Comparison of ENCODE assay signal across 8 mouse cellular contexts in genomic region chr9:121298065-121298398, GRCm38 (mm10). TPM values are rescaled to one million over a fixed set of nuclear protein-coding genes. Genes with fewer than 3 reads are reported as not detected.
DNase-seq lines count a peak whose midpoint lies in the region; ATAC-seq and TF ChIP-seq lines count a peak whose summit lies in the region.

No protein-coding gene starts in this region.

- ATAC-seq in forebrain, embryonic 11.5 days (replicated peaks; ENCODE audit: low FRiP score) = no peak
- no peak for ATAC-seq in limb, embryonic 11.5 days (ENCODE audit: insufficient number of reproducible peaks, low FRiP score, low TSS enrichment, low read depth)

- TF ChIP-seq POLR2A in spleen, adult 2 months (IDR thresholded peaks at IDR 0.05; ENCODE audit: low read depth, low read length) = no peak
- no peak for TF ChIP-seq POLR2A in myocyte (IDR thresholded peaks at IDR 0.05; ENCODE audit: insufficient read length, low read depth)

- peaks cover 53% of the 10 kb centered on the region for H3K79me2 ChIP-seq in myocyte (ENCODE audit: control insufficient read depth, insufficient read depth)

- H3K4me3 ChIP-seq in spleen, adult 2 months (ENCODE audit: extremely low read depth, insufficient read depth, insufficient read length) = peak overlapping the region; percentile 62
- H3K4me3 ChIP-seq in forebrain, embryonic 11.5 days (ENCODE audit: low read depth, low read length) = peak overlapping the region; percentile 89
- peak overlapping the region; percentile 85 for H3K4me3 ChIP-seq in limb, embryonic 11.5 days (ENCODE audit: low read depth, low read length)
- peak overlapping the region; percentile 80 for H3K4me3 ChIP-seq in myocyte

- TF ChIP-seq CTCF in spleen, adult 2 months (IDR thresholded peaks at IDR 0.05; ENCODE audit: extremely low read depth, insufficient read depth, insufficient read length, insufficient replicate concordance) = no peak

- peaks cover 33% of the 10 kb centered on the region; the same call in 1 of the 2 replicates for H3K4me1 ChIP-seq in spleen, adult 2 months (ENCODE audit: control insufficient read depth, insufficient read depth, insufficient read length)
- H3K4me1 ChIP-seq in forebrain, embryonic 11.5 days (replicated peaks; ENCODE audit: control insufficient read depth, insufficient read depth, low read length) = peaks cover 35% of the 10 kb centered on the region
- H3K4me1 ChIP-seq in limb, embryonic 11.5 days (ENCODE audit: control insufficient read depth, insufficient read depth, low read length) = peaks cover 15% of the 10 kb centered on the region

- H3K4me2 ChIP-seq in forebrain, embryonic 11.5 days (ENCODE audit: low read depth, low read length, severe bottlenecking) = peak overlapping the region; percentile 93
- peak overlapping the region; percentile 96 for H3K4me2 ChIP-seq in limb, embryonic 11.5 days (ENCODE audit: low read depth, severe bottlenecking)
- peak overlapping the region; percentile 80 for H3K4me2 ChIP-seq in myocyte (ENCODE audit: low read depth)

- peak in 1 of 2 experiments; percentile 8 for DNase-seq in spleen, adult 2 months (ENCODE audit: low read depth in 1 of 2, low spot score in 2 of 2)
- DNase-seq in spleen, postnatal 14 days (ENCODE audit: low spot score in 2 of 2) = no peak
- no peak for DNase-seq in forebrain, embryonic 11.5 days (ENCODE audit: low spot score)
- DNase-seq in limb, embryonic 11.5 days (ENCODE audit: low spot score) = no peak
- no peak for DNase-seq in frontal cortex, postnatal 36 days (ENCODE audit: low spot score in 2 of 2)
- DNase-seq in cerebellum, adult 11-12 months = no peak
- DNase-seq in spleen, postnatal 4 days (ENCODE audit: low spot score in 2 of 2) = no peak

- H3K27me3 ChIP-seq in spleen, adult 2 months (ENCODE audit: control insufficient read depth, insufficient read depth, low read length) = no peaks in the 10 kb centered on the region
- no peaks in the 10 kb centered on the region for H3K27me3 ChIP-seq in forebrain, embryonic 11.5 days (ENCODE audit: control insufficient read depth, insufficient read depth, low read length)
- no peaks in the 10 kb centered on the region for H3K27me3 ChIP-seq in limb, embryonic 11.5 days (ENCODE audit: control insufficient read depth, insufficient read depth, low read length)
- H3K27me3 ChIP-seq in myocyte (ENCODE audit: control insufficient read depth, insufficient read depth, insufficient read length) = no peaks in the 10 kb centered on the region

- peak overlapping the region; percentile 90 for H3K27ac ChIP-seq in spleen, adult 2 months (ENCODE audit: insufficient read depth, low read length)
- peak overlapping the region; percentile 37; the same call in 1 of the 2 replicates for H3K27ac ChIP-seq in forebrain, embryonic 11.5 days (ENCODE audit: low read depth, low read length)
- H3K27ac ChIP-seq in limb, embryonic 11.5 days (replicated peaks; ENCODE audit: low read depth, low read length) = 0 out of 2 replicates have a peak overlapping the region, but pooled peaks have one; percentile 14

- H3K9me3 ChIP-seq in forebrain, embryonic 11.5 days (ENCODE audit: control insufficient read depth, low read length) = no peaks in the 10 kb centered on the region
- no peaks in the 10 kb centered on the region for H3K9me3 ChIP-seq in limb, embryonic 11.5 days (ENCODE audit: control insufficient read depth, low read length)

- peak overlapping the region; percentile 92 for H3K9ac ChIP-seq in forebrain, embryonic 11.5 days (ENCODE audit: low read length)
- H3K9ac ChIP-seq in limb, embryonic 11.5 days (ENCODE audit: low read length) = peak overlapping the region; percentile 85

- peak overlapping the region; percentile 49 for H3ac ChIP-seq in myocyte (ENCODE audit: control insufficient read depth, insufficient read length)

- H3K36me3 ChIP-seq in spleen, adult 2 months (ENCODE audit: control insufficient read depth, insufficient read depth, low read length) = no peaks in the 10 kb centered on the region
- H3K36me3 ChIP-seq in forebrain, embryonic 11.5 days (ENCODE audit: control insufficient read depth, insufficient read depth, low read length) = no peaks in the 10 kb centered on the region
- no peaks in the 10 kb centered on the region for H3K36me3 ChIP-seq in limb, embryonic 11.5 days (ENCODE audit: control insufficient read depth, insufficient read depth, low read length)
- H3K36me3 ChIP-seq in myocyte (ENCODE audit: control insufficient read depth, insufficient read depth) = peaks cover 4% of the 10 kb centered on the region

- 0% methylated on average over 7 of the region's 7 CpGs for WGBS in spleen, adult 2 months
- WGBS in forebrain, embryonic 11.5 days = 4% methylated on average over 7 of the region's 7 CpGs
- 7% methylated on average over 7 of the region's 7 CpGs for WGBS in limb, embryonic 11.5 days

TF ChIP-seq in myocyte, 11 proteins besides CTCF, POLR2A, EP300 and RAD21:
- TF ChIP-seq TCF12 (IDR thresholded peaks at IDR 0.05; ENCODE audit: insufficient read depth, poor library complexity, severe bottlenecking) (no peak), MYOD1 (IDR thresholded peaks at IDR 0.05; ENCODE audit: control insufficient read depth in 1 of 3, insufficient read length in 2 of 3, low read depth in 2 of 3) (no peak), CEBPB (IDR thresholded peaks at IDR 0.05; ENCODE audit: insufficient read depth, poor library complexity, severe bottlenecking) (no peak), TCF3 (IDR thresholded peaks at IDR 0.05; ENCODE audit: insufficient read length, low read depth) (no peak), MAX (IDR thresholded peaks at IDR 0.05; ENCODE audit: low read depth) (no peak), POLR2AphosphoS2 (IDR thresholded peaks at IDR 0.05; ENCODE audit: insufficient read length, low read depth) (no peak)

RNA-seq across cellular contexts. Expression of gene Trak1, which starts 0.7 kb away (rescaled TPM):
- polyA plus RNA-seq in spleen, adult 2 months (2012; rRNA removed) = 31.0 and 43.6 TPM in 2 replicates
- 33.5 and 36.4 TPM in 2 replicates for polyA plus RNA-seq in forebrain, embryonic 11.5 days (2014; fragmentation: Nextera tagmentation; extraction: Ambion mirVana)
- polyA plus RNA-seq in limb, embryonic 11.5 days (2014; fragmentation: Nextera tagmentation; extraction: Ambion mirVana) = 9.3 and 11.7 TPM in 2 replicates
- 60.8 TPM for polyA plus RNA-seq in myocyte (2012; fragmentation: generic; extraction: Trizol)

RNA-seq across cellular contexts. Expression of gene Ulk4, which starts 21.0 kb away (rescaled TPM):
- 0.39 and 0.48 TPM in 2 replicates for polyA plus RNA-seq in spleen, adult 2 months (2012; rRNA removed)
- polyA plus RNA-seq in forebrain, embryonic 11.5 days (2014; fragmentation: Nextera tagmentation; extraction: Ambion mirVana) = 144 and 163 TPM in 2 replicates
- polyA plus RNA-seq in limb, embryonic 11.5 days (2014; fragmentation: Nextera tagmentation; extraction: Ambion mirVana) = 147 and 159 TPM in 2 replicates
- polyA plus RNA-seq in myocyte (2012; fragmentation: generic; extraction: Trizol) = 0.85 TPM

Comparison
In these comparisons a context has a peak if more than half of its experiments do, and no peak if none do; other contexts are left out.
1. H3K27ac ChIP-seq: peak in every context shown above with its lines; median percentile 90 in spleen, adult 2 months; 37 in forebrain, embryonic 11.5 days; 14 in limb, embryonic 11.5 days.
2. RNA of gene Ulk4, which starts 21.0 kb away (polyA plus RNA-seq): 144 to 163 TPM in forebrain, embryonic 11.5 days and 147 to 159 TPM in limb, embryonic 11.5 days; 0.85 TPM in myocyte (single experiment) and 0.39 to 0.48 TPM in spleen, adult 2 months; every median in the first group is over 10 times any median in the second.
3. Peak in every context shown above with its lines, with median percentiles within 50 percentile points of each other: H3K4me3 ChIP-seq and H3K4me2 ChIP-seq.